Mouse (Mus musculus) embryo, embryonic 10 days (tissue): ENCODE measurements around the gene Psmb11.

ENCODE experiments used
- DNase-seq: peaks from one replicate; pipeline ENCODE4 v3.0.0-alpha.2; 2015; ENCODE audit warnings: low spot score

Psmb11 gene

GRCm38 (mm10) chr14:54641305-54641969, 20.2 kb downstream of the Psmb11 start, which contains the start of gene Cdh24:
TSS of gene Cdh24 (minus strand) at chr14:54641364.
- peak; percentile 96 for DNase-seq

DNA sequence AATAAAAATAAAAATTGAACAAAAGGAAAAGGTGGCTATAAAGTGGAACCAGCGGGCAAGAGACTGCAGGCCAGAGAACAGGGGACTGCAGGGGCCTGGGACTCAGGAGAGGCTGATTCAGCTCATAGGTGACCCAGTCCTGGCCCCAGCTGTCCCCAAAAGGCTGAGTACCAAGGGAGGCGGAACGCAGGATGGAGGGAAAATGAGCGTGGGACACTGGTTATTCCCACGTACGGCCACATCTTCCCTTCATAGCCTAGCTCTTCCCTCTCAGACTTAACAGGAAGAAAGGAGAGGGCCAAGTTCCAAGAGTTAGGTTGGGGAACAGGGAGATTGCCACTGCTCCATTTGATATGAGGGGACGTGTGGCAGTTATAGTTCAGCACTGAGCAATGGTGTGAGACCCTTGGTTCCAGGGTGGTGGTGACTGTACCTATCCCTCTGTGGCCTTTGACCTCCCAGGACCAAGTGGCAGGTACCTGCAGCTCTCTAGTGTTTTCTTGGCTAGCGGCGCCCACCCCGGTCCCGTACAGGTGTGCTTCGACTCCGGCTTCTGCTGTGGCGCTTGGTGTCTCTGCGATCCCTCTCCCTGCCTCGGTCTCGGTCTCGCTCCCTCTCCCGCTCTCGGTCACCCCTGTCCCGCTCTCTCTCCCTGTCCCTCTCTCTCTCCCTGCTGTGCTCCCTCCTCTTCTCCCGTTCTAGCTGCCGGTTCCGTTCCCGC, 21.2 kb downstream of the Psmb11 start:
- no peak for DNase-seq

DNA sequence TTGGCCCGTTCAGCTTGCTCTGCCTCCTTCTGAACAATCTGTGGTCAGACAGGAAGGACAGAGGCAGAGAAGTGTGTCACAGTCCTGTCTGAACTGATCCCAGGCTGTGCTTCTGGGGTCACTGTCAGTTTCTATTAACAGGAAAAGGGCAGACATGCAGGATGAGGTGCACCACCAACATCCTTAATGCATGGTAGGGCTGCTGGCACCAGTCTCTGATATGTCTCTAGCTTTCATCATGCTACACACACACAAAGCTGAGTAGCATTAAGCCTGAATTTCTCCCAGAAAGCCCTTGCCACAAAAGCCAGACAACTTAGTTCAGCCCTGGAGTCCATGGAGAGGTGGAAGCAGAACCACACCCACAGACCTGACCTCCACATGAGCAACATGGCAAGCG, 21.8 kb downstream of the Psmb11 start:
- no peak for DNase-seq

DNA sequence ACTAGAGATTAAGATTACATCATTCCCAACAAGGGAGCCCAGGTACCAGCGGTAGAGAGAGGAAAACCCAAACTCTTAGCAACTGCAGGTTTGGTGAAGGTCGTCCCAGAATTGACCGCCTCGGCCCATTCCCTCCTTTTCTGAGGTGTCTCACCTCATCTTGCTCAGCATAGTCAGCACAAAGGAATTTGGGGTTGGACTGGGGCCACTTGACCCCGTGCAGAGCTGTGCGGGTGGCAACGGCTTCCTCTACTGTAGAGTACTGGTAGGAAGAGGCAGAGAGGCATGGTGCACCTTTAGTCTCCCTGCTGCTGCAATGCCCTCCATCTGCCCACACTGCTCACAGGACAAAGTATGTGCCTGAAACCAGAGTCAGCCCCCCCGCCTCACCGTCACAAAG, 23.1 kb downstream of the Psmb11 start:
- no peak for DNase-seq

- DNase-seq, result no peak
Observed at GRCm38 (mm10) chr14:54646455-54646854, 25.2 kb downstream of the Psmb11 start.

DNA sequence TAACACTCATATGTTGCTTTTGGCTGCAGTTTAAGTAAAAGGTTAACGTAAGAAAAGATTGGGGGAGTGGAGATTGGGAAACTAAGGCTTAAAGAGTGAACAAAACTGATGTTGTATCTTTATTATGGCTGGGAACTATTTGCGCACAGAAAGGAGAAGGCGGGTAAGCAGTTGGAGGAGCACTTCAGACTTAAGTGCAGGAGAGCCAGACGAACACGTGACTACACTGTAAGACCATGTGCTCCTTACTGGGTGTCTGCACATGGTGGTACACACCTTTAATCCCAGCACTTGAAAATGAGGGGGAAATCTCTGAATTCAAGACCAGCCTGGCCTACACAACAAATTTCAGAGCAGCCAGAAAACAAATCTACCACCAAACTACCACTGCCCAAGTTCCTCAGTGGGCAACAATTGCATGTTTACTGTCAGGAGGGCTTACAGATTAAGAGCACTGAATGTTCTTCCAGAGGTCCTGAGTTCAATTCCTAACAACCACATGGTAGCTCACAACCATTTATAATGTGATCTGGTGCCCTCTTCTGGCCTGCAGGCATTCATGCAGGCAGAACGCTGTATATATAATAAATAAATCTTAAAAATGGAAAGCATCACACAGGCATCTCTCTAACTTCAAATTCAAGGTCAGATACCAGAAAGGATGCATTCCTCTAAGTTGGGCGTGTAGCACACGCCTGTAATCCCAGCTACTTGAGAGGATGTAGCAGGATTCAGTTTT, 25.8 kb downstream of the Psmb11 start:
- no peak for DNase-seq

DNA sequence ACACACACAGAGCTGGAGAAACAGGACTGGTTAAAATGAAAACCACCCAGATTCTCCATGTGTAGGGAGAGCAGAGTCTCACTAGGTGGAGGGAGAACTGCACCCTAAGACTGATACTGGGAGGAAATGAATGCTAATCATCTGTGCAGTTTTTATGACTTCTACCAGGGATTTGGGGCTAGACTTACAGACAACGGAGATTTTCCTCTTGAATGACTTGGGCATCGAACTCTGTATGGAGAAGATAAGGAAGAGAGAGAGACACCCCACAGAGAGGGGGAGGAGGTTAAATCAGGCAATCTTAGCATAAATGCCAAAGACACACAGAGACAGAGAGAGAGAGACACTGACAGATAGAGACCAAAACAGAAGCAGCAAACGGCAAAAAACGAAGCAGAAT, 26.7 kb downstream of the Psmb11 start:
- DNase-seq, result no peak

DNA sequence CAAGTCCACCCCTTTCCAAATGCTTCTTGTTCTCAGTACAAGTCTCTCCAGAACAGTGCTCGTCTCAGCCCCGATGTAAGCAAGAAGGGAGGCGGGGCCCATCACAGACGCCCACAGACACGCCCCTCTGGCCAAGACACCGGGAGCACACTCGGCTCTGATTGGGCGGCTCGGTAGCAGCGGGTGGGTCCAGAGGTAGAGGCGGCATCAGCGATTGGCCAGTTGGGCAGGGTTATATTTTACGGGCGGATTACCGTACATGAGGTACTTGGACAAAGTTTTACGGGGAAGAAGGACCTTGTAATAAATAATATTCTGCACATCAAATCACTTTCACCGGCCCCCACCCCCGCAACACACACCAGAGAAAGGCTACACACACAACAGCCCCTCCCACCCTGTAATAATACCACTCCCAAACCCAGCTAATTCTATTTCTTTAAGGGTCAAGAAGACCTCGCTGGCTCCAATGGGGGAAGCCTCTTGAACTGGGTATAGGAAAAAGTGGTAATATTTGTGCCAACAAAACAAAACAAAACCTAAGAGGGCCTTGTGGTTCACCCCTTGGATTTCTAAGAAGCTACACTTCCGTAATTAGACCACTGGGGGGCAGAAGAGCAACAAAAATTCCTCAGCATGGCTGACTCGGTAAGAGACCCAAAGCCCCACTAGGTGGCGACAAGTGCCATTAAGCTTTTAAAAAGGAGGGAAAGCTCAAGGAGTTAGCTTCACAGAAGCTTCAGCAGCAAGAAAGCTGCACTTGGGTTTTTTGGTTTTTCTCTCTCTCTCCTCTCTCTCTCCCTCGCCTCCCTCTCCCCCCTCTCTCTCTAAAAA, 29.6 kb downstream of the Psmb11 start:
- DNase-seq, result peak; percentile 94

- DNase-seq, result no peak
Observed at GRCm38 (mm10) chr14:54651556-54651955, 30.3 kb downstream of the Psmb11 start.

DNA sequence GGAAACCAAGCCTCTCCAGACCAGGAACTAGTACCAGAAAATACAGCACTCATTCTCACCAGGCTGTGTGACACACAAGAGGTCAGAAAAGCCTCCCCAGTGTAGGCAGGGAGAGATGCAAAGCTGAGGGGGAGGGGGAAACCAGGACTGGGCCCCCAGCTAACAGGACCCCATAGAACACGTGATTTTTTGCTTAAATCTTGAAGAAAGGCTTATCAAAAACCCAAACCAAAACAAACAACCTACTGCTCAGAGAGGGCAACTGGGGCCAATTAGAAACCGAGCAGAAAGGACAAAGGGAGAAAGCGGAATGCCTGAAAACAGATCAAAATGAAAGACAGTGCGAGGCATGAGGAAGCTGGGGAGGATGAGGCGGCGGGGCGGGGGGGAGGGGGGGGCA, 31.6 kb downstream of the Psmb11 start:
- no peak for DNase-seq

GRCm38 (mm10) chr14:54653496-54653895, 32.3 kb downstream of the Psmb11 start:
- peak; percentile 95 for DNase-seq

DNA sequence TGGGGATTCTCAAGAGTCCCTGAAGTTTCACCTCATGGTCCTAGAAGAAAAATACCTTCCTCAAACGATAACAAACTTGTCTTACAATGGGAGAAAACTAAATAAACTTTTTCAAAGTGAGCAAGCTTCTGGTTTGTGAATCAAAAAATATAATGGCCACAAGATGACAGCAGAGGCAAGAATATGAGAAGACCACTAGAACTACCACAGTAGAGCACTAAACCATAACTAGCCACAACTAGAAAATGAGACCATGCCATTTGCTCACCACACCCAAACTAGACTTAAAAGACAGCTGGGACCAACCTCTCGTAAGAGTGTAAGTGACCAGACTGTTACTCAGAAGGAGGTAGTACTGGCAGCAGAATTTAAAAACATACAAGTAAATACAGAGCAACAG, 38.8 kb downstream of the Psmb11 start:
- DNase-seq, result no peak

- no peak for DNase-seq
Observed at GRCm38 (mm10) chr14:54664477-54665222, 43.4 kb downstream of the Psmb11 start.

GRCm38 (mm10) chr14:54669381-54669780, 48.1 kb downstream of the Psmb11 start:
- DNase-seq, result peak; percentile 65

DNA sequence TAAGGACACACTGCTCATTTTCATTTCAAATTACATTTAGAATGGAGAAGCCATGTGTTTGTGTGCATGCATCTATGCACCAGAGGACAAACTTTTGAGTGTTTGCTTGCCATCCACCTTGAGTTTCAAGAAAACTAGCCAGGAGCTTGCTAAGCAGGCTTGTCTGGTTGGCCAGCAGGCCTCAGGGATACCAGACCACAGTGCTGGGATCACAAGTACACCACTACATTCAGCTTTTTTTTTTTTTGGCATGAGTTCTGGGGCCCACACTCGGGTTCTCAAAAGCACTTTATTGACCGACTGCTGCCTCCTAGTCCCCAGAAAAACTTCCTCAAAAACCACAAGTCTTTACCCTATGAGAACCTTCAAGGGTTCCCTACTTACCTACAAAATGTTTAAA, 53.1 kb downstream of the Psmb11 start:
- DNase-seq, result no peak

- no peak for DNase-seq
Observed at GRCm38 (mm10) chr14:54676290-54676689, 55.1 kb downstream of the Psmb11 start.

DNA sequence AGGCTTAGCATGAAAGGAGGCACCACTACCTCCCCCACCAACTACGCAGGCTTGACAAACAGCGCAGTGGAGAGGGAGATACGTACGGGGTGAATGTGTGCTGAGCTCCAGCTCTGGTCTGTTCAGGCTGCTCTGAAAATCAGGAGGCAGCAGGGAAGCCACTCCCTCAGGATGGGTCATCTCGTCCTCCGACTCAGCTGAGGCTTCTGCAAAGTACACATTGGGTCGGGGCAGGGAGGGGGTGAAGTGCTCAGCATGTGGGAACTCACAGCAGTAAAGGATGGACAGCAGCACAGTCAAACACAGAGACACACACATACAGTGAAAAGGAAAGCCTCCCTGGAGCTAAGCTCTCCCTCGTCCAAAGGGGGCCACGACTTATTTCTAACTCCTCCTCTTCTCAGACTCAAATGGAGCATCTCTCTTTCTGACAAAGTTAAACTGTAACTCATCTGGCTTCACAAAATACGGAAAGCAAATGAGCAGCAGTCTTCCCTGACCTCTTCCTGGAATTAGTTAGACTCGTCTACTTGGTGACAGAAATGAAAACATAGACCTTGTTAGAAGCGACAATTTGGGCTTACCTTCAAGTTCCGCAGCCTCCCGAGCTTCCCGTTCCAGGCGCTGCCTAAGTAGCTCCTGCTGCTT, 57.5 kb downstream of the Psmb11 start:
- no peak for DNase-seq
